Mouse (Mus musculus) left cerebral cortex, postnatal 14 days (tissue): Measurements from ENCODE around the gene Cavin4. TPM values are rescaled to one million over a fixed set of nuclear protein-coding genes. Genes with fewer than 3 reads are reported as not detected.
A peak's percentile ranks its signal among the peaks of the same experiment; 100 is the strongest.

Experiments
- DNase-seq, 2 experiments: peaks; one replicate each; pipeline ENCODE4 v3.0.0; 2021 to 2022; ENCODE audit warnings: low spot score in 2 of 2, mixed read lengths in 1 of 2
- intact Hi-C: fragments of 180-260 bp; cut with DNase I; formaldehyde crosslinking; loops from one replicate; pipeline ENCODE4 v1.15.1; 2025
- long read RNA-seq, 2 experiments: library from polyadenylated mRNA; stranded (forward); transcript quantifications; one replicate each; pipeline ENCODE4 v2.0.0; 2021
- total RNA-seq, 2 experiments: library from RNA; stranded (reverse); gene quantifications; 2 replicates each; pipeline ENCODE4 v1.2.3; 2021

The Cavin4 gene
- total RNA-seq = 1 to 10 TPM; 1.7 to 2.1 TPM
- long read RNA-seq, experiment 1 = 0 reads
- long read RNA-seq, experiment 2 = 0 reads

GRCm38 (mm10) chr4:48663271-48663670, at the start of gene Cavin4:
Gene Cavin4, plus strand, starts transcription at chr4:48663514.
- intact Hi-C loops = no loop called here
- no peak for DNase-seq

- intact Hi-C loops = no loop called here
Measured at GRCm38 (mm10) chr4:48615483-48615882, 47.8 kb upstream of the Cavin4 start.

GRCm38 (mm10) chr4:48617201-48617600, 46.1 kb upstream of the Cavin4 start:
- no peak for DNase-seq
- intact Hi-C loops = no loop called here

More at GRCm38 (mm10) chr4:48615483-48615882, 47.8 kb upstream of the Cavin4 start:
- DNase-seq = no peak

GRCm38 (mm10) chr4:48620121-48620520, 43.2 kb upstream of the Cavin4 start:
- intact Hi-C loops = no loop called here
- DNase-seq = no peak

DNA sequence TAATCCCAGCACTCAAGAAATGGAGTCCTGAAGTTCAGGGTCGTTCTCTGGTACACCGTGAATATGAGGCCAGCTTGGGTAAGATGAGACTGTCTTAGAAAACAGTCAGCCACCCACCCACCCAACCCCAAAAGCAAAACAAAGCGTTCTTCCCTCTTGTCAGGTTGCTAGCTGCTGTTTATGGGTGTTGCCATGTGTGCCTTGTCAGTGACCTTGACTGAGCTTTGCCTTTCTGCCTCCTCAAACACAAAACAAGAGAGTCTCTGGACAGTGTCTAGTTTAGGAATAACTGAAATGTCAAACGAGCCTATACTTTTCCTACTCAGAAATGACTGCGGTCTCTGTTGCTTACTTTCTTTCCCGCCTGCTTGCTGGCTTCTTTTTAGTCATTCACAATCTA, 41.1 kb upstream of the Cavin4 start:
- DNase-seq = no peak
- intact Hi-C loops = no loop called here

DNA sequence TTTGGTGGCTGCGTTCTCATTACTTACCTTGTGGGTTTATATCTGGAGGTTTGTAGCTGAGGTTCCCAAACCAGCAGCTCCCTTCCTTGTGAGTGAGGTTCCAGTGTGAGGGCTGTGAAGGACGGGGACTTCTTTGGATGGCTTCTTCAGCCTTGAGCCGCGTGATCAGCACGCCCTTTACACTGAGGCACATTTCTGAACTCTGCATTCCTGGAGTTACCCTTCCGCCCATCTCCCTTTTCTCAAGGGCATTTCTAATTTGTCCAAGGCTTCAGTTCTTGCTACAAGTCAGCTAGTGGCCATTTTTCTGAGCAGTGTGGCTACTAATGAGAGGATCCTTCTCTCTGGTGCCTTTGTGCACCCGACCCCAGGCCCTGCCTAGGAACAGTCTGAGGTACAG, 40.4 kb upstream of the Cavin4 start:
- DNase-seq = no peak

GRCm38 (mm10) chr4:48624961-48625360, 38.4 kb upstream of the Cavin4 start:
- intact Hi-C loops = loop anchor here (5.0 kb wide), 1 partner anchor 38 kb away; the partner anchor contains the start of gene Tmeff1
- DNase-seq = no peak

More for the DNA sequence above, 40.4 kb upstream of the Cavin4 start:
- intact Hi-C loops = no loop called here

DNA sequence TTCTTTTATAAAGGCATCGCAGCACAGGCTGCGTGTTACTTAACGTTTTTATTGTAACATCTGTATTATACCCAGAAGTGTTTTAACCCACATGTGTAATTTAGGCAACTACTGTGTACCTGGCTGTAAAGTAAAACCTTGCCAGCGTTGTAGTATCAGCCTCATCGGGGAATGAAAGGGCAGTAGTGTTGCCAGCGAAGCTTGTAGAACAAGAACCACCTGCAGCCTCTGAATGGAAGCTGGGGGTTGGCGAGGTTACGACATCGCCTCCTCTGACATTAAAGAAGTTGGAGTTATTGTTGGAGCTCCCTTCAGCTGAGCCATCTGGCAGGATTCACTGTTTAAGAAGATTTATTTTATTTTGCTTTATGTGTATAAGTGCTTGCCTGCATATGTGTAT, 37.5 kb upstream of the Cavin4 start:
- intact Hi-C loops = loop anchor here (5.0 kb wide), 1 partner anchor 39 kb away; the partner anchor contains the start of gene Tmeff1
- DNase-seq = no peak

GRCm38 (mm10) chr4:48629445-48629844, 33.9 kb upstream of the Cavin4 start:
- intact Hi-C loops = loop anchor here (5.0 kb wide), 1 partner anchor 42 kb away; the partner anchor contains the start of gene Tmeff1
- peak in 1 of 2 experiments; percentile 29 for DNase-seq

GRCm38 (mm10) chr4:48633529-48633928, 29.8 kb upstream of the Cavin4 start:
- intact Hi-C loops = no loop called here
- no peak for DNase-seq

GRCm38 (mm10) chr4:48634058-48634457, 29.3 kb upstream of the Cavin4 start:
- intact Hi-C loops = no loop called here
- no peak for DNase-seq

- intact Hi-C loops = no loop called here
- DNase-seq = no peak
Measured at GRCm38 (mm10) chr4:48636831-48637230, 26.5 kb upstream of the Cavin4 start.

GRCm38 (mm10) chr4:48638132-48638531, 25.2 kb upstream of the Cavin4 start:
- intact Hi-C loops = no loop called here
- no peak for DNase-seq

GRCm38 (mm10) chr4:48639503-48639902, 23.8 kb upstream of the Cavin4 start:
- DNase-seq = no peak
- intact Hi-C loops = no loop called here

GRCm38 (mm10) chr4:48643801-48644200, 19.5 kb upstream of the Cavin4 start:
- intact Hi-C loops = no loop called here
- no peak for DNase-seq

DNA sequence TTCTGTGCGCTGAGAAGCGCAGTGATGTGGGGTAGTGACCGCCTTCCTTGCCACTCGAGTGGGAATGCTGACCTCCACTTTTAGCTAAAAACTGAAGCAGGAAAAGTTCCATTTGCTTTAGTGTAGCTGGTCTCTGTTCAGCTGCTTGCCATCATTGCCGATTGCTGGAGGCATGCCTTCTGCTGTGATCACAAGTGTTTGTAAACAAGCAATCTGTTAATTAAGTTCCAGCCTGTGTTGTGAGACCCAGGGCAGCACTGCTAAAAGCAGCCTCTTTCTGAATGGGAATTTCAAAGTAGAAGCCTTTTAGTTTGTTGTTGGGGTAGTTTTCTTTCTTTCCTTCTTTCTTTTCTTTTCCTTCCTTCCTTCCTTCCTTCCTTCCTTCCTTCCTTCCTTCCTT, 17.2 kb upstream of the Cavin4 start:
- DNase-seq = no peak
- intact Hi-C loops = no loop called here

DNA sequence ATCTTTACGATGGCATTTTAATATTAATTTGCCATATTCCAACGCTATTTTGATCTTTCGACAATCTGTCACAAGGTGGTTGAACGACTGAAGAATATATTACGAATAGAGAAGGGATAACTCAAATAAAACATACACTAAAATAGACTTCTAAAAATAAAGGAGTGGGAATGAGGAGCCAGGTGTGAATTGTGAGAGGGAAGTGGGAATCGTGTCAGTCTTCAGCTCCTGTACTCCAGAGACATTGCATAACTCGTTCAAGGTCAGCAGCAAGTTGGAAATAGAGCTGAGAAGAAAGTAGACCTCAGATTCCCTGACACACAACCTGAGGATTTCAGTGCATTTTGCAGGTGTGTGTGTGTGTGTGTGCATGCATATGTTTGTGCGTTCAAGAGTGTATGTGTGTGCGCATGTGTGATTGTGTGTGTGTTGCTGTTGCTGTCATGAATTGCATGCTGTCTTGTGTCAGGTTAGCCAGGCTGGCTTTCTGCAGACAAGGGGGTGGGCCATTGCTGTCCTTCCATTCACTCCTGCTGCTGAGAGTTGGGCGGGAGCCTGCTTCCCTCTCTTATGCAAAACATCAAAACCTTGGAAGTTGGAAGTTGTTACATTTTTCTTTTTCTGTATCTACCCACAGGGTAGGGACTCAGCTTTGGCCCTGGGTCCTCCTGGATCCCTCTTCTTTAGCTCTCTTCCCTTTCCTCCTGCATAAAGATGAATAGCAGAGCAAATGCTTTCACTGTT, 12.5 kb upstream of the Cavin4 start:
- DNase-seq = no peak
- intact Hi-C loops = no loop called here

DNA sequence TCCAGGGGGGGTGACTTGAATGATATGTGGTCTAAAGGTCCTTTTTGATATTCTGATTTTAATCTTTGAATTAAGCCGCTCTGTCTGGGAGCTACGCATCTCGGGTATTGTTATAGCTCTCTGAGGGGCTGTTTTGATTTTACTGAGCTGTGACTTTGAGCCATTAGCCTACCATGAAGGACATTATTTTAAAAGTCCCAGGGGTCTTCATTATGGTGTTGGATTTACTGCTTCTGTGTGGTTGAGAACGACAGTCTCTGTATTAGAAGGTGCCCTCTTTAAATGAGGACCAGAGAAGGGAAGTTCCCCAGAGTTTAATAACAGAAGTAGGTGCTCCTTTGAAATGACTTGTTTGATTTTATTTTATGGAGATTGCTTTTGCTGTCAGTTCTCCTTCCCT, 9.2 kb upstream of the Cavin4 start:
- DNase-seq = no peak
- intact Hi-C loops = no loop called here

GRCm38 (mm10) chr4:48656530-48656929, 6.8 kb upstream of the Cavin4 start:
- DNase-seq = no peak
- intact Hi-C loops = no loop called here

- DNase-seq = no peak
- intact Hi-C loops = no loop called here
Measured at GRCm38 (mm10) chr4:48660144-48660543, 3.2 kb upstream of the Cavin4 start.
